Mouse (Mus musculus) left cerebral cortex, adult 18-20 months (tissue): ENCODE measurements at regions not wholly inside any gene's neighbourhood (a gene's known extent, or its start where the extent isn't known, plus 50 kb on each side); places are given as distances from the start of the nearest gene placed in this dataset.
"Not testable (repeated sequence)": the region's sequence is repeated elsewhere in the genome, so short reads cannot be mapped to it uniquely, and the experiment has no call there.

Source experiments
- DNase-seq, 2 experiments: peaks; one replicate each; pipeline ENCODE4 v3.0.0; 2021 to 2022; ENCODE audit warnings: low spot score in 2 of 2, mixed read lengths in 1 of 2

- DNase-seq = no peak
These were observed 215.6 kb upstream of the Stxbp5 start for GRCm38 (mm10) chr10:10116442-10116841.

DNA sequence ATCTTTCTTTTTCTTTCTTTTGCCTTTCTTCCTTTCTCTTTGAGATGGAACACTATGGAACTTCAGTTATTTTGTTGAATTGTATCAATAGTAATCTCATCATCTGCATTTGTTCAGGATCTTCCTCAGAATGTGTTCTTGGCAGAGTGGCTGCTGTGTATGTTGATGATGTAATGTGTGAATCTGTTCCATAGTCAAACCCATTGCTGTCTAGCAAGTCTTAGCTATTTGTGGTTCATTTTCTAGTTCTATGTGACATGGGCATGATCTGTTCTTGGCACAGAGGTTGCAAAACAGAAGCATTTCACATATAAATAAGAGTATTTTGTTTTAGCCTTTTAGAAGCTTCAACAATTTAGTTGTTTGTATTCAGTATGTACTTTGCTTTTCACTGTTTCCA lies 212.4 kb upstream of the Stxbp5 start:
- no peak for DNase-seq

- no peak for DNase-seq
These were observed 210.2 kb upstream of the Stxbp5 start for GRCm38 (mm10) chr10:10111055-10111454.

- DNase-seq = no peak
These were observed 209.0 kb upstream of the Stxbp5 start for GRCm38 (mm10) chr10:10109867-10110266.

DNA sequence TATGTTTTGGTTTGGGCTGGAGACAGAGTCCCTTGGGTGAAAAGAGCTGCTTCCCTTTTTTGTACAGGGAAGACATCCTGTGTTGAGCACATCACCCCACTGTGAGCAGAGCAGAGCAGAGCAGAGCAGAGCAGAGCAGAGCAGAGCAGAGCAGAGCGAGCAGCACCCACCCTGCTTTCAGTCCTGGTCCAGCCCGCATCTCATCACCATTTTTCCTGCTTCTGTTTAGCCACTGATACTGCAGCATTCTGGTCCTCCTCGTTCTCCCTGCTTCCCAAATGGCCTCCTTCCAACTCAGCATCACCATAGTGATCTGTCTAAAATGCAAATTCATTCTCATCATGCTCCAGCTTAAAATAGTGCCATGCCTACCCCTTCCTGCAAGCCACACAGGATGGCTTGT lies 206.2 kb upstream of the Stxbp5 start:
- peak; percentile 68 to 82 for DNase-seq

DNA sequence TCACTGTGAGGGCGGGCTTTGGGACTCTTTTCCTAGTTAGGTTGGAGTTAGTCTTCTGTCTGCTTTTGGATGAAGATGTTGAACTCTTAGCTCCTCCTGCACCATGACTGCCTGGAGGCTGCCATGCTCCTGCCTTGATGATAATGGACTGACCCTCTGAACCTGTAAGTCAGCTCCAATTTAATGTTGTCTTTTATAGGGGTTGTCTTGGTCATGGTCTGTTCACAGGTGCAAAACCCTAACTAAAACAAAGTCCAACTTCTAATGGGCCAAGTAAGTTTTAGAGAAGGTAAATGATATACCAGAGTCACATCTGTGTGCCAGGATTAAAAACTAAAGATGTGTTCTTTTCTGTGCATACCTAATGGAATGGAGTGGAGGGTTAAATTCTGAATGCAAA lies 205.8 kb upstream of the Stxbp5 start:
- no peak for DNase-seq

GRCm38 (mm10) chr10:10101641-10102040 lies 200.8 kb upstream of the Stxbp5 start:
- no peak for DNase-seq

DNA sequence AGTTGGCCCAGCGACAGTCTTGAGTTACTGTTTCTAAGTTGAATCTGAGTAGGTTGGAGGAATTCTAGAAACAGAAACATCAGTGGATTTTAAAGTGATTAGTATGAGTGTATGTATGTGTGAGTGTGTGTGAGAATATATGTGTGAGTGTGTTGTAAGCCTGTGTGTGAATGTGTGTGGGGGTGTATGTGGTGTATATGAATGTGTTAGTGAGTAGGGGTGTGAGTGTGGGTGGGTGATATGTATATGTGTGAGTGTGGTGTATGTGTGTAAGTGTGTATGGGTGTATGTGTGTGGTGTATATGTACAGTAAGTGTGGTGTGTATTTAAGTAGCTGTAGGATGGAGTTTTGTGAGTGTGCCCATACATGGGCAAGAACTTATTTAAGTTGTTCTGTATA lies 197.6 kb upstream of the Stxbp5 start:
- no peak for DNase-seq

DNA sequence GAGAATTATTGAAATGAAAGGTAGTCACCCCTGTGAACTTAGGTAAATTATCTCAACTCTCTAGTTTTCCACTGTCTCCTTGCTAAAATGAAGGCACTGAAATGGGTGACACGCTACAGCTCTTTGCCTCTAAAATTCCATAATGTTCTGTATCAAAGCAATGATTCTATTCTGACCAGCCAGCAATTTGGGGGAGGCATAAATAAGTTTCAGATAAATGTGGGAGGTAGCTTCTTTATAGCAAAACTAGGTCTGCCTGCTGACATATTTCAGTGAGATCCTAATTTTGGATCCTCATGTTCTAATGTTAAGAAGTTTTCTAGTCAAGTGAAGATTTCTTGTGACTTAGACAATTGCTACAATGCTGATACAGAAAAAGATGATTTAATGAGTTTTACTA lies 193.2 kb upstream of the Stxbp5 start:
- DNase-seq = no peak

DNA sequence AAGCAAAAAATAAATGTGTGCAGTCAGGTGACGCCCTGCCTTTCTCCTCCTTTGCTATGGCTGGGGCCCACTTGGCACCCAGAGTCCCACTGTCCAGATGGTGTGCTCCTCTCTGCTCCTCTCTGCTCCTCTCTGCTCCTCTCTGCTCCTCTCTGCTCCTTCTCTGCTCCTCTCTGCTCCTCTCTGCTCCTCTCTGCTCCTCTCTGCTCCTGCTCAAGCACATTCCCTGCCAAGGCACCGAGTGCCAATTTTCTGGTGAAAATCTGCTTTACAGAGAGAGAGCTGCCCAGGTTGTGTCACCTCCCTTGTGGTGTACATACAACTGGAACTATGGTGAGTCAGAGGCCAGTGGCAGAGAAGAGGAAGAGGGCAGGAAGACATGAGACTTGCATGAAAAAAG lies 192.8 kb upstream of the Stxbp5 start:
- peak; percentile 38 to 50 for DNase-seq

DNA sequence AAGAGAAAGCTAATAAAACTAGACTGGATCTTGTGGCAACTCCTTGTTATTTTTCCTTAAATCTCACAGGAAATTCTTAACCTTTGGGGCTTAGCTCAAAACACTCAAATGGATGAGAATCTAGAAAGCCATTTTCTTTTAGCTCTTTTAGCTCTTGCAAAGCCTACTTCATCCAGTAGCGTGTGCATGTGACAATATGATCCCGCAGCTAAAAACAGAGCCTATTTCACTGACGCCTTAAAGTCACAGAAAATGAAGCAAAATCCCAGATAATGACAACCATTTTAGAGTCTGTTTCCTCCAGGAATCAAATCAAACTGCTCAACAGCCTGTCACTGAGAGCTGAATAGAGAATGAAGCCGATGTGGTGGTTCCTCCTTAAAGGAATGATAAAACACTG lies 185.1 kb upstream of the Stxbp5 start:
- DNase-seq = no peak

DNA sequence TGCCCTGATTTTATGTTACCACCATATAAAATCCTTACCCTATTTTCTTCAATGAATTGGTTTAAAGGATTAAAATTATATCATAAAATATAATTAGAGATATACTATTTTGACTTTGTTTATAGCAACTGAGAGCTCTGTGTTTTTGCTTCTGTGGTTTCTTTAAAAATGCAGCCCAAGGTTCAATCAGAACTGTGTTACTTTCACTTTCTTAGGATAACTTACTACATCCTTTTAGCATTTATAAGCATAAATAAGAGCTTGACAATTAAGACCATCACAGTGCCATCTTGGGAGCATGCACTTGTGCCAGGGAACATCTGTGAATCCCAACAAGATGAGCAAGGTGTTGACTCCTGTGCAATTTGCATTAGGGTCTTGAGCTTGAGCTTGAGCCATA lies 169.3 kb upstream of the Stxbp5 start:
- no peak for DNase-seq

- not testable (repeated sequence) for DNase-seq
These were observed 168.8 kb upstream of the Stxbp5 start for GRCm38 (mm10) chr10:10069704-10070103.

DNA sequence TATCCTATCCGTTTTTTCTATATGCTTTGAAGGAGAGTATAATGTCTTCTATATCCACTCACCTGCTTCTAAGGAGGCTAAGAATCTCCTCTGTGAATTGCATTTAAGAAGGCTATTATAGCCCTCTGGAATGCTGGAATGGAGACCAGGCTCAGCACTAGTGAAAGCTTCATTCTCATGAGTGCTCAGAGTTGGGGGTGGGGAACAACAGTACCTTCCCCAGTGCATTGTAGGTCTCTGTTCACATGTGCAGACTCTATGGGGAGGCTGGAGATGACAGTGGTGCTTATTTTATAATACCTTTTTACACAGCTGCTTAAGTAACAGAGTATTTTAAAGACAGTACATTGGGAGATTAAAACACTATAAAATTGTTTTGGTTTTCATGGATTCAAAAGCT lies 145.9 kb upstream of the Stxbp5 start:
- DNase-seq = no peak

- no peak for DNase-seq
These were observed 145.4 kb upstream of the Stxbp5 start for GRCm38 (mm10) chr10:10046318-10046717.

DNA sequence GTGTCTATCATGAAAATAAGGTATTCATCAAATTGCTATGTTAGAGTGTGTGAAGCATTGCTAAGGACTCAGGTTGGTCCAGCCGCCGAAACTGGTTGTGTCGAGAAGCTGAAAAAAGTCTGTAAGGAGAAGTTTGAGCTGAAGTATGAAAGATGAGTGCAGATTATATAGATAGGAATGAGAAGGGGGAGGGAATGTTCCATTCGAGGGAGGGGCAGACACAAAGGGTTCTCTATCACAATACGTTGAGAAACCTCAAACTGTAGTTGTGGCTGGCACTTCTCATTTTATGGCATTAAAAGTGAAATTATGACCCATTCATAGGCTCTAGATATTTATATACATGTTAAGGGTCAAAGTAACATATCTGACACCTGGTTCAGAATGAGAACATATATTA lies 108.4 kb upstream of the Stxbp5 start:
- DNase-seq = no peak

DNA sequence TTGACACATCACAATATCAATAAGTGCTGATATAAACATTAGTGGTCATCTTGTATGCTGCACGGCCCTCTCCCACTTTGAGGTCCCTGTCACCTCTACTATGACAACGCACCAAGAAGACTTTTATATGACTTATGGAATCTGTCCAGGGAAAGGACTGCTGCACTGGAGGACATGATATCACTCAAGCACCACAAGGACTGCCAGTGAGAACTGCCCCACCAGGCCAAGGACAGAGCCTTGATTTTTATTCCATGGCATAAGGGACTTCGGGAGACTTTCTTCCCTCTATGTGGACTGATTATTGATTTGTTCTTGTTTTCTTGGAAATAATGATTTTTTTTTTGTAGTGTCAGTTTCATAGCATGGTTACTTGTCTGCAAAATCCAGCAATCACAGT lies 97.7 kb upstream of the Stxbp5 start:
- no peak for DNase-seq

GRCm38 (mm10) chr10:9996211-9996610 lies 95.3 kb upstream of the Stxbp5 start:
- no peak for DNase-seq

DNA sequence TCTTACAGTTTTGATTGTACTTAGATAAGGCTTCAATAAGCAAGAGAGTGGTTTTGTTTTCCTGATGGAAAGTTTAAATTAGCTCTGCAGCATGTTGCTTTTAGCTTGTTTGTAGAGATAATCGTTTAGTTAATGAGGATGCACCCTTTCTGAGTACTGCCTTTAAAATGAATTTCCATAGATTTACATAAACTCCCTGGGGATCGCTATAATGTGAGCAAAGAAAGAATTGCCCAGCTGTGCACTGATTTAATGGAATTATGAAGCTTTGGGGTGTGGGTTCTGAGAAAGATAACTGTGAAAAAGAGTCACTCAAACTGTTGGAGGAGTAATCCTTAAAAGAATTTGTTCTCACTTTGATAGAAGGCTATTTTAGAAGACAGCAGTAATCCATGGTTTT lies 91.9 kb upstream of the Stxbp5 start:
- DNase-seq = no peak

- DNase-seq = no peak
These were observed 84.5 kb upstream of the Stxbp5 start for GRCm38 (mm10) chr10:9985407-9985806.

GRCm38 (mm10) chr10:9976424-9976823 lies 75.5 kb upstream of the Stxbp5 start:
- peak; percentile 7 to 40 for DNase-seq
